Mouse (Mus musculus): ENCODE measurements at regions not wholly inside any gene's neighbourhood (a gene's known extent, or its start where the extent isn't known, plus 50 kb on each side); places are given as distances from the start of the nearest gene placed in this dataset.
"Not testable (repeated sequence)": the region's sequence is repeated elsewhere in the genome, so short reads cannot be mapped to it uniquely, and the experiment has no call there.

DNA sequence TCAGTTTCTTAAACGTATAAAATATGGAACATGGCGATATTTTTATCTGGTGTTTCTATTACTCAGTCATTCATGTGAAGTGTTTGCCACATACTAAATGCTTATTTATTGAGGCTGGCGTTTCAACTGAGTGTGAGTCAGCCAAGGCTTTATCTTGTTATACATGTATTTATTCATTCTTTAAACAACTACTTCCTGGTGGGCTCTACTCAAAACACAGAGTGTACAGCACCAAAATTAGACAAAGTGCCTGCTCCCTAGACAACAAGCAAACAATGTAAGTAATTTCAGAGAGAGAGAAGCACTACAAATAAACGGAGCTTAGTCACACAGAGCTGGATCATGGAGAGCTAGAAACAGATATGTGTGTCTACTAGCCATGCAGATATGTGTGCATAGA lies 159.5 kb downstream of the Car8 start:
- no peak overlapping the region for H3K4me2 ChIP-seq (ENCODE audit: insufficient read depth, low read depth, poor library complexity, severe bottlenecking)
- in situ Hi-C loops (cut with MboI; ENCODE audit: low pct_ligation_motif_present, low pct_unique_long_range_greater_than_20kb, low sequenced_read_pairs) (no loop called here), dilution Hi-C loops (cut with MboI; ENCODE audit: extremely low pct_ligation_motif_present, extremely low pct_unique_long_range_greater_than_20kb, low sequenced_read_pairs) (no loop called here)
- H3K9ac ChIP-seq (ENCODE audit: insufficient read depth, low read depth), result no peak overlapping the region
- H3K4me3 ChIP-seq (replicated peaks in 1 of 3; ENCODE audit: low read depth in 2 of 3, low read length in 2 of 3, poor library complexity in 1 of 3), result no peak overlapping the region
- no peak for DNase-seq (ENCODE audit: extremely low read depth)
- no peaks in the 10 kb centered on the region for H3K36me3 ChIP-seq (replicated peaks in 1 of 2; ENCODE audit: control insufficient read depth in 1 of 2, insufficient read depth in 1 of 2, low read length in 1 of 2)
- H3K4me1 ChIP-seq (ENCODE audit: control insufficient read depth in 1 of 2, insufficient read depth in 2 of 2), result 0 out of 4 replicates have a peak, but pooled peaks cover 0 to 2% of the 10 kb centered on the region in 2 experiments
- no peaks in the 10 kb centered on the region for H3K27me3 ChIP-seq (replicated peaks)
- H3K27ac ChIP-seq (ENCODE audit: insufficient read depth, low read depth), result no peak overlapping the region
- no peak for TF ChIP-seq MEF2A (IDR thresholded peaks at IDR 0.05; ENCODE audit: borderline replicate concordance, low read depth, low read length)
- no peaks in the 10 kb centered on the region for H3K9me3 ChIP-seq (replicated peaks; ENCODE audit: low read length)
- H3K79me2 ChIP-seq (replicated peaks; ENCODE audit: control insufficient read depth, extremely low read depth, insufficient read depth, poor library complexity, severe bottlenecking), result no peaks in the 10 kb centered on the region

DNA sequence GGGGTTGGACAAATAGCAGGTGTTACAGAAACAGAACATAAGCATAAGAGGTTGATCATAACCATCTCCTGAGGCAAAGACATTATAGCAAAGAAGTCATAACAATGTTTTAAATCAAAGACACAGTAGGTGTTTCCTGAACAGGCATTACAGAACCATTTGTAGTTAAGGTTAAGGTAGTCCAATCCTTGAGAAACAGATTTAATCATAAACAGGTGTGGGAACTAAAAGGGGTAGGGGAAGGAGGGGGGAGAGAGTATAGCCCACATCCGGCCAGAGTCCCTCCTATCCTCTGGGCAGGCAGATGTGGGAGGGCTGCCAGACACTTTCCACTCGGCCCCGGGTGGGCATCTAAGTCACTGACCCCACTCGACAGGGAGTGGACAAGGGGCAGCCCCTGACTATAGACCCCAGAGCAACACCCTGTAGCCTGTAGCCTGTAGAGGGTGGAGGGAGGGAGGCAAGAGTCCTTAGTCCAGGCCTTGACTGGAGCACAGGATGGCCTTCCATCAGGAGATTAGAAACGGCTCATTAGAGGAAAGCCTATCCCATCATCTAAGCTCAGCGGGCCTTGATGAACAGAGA lies 165.8 kb downstream of the Car8 start:
- dilution Hi-C loops (cut with MboI; ENCODE audit: extremely low pct_ligation_motif_present, extremely low pct_unique_long_range_greater_than_20kb, low sequenced_read_pairs), result no loop called here
- DNase-seq (ENCODE audit: extremely low read depth), result no peak

DNA sequence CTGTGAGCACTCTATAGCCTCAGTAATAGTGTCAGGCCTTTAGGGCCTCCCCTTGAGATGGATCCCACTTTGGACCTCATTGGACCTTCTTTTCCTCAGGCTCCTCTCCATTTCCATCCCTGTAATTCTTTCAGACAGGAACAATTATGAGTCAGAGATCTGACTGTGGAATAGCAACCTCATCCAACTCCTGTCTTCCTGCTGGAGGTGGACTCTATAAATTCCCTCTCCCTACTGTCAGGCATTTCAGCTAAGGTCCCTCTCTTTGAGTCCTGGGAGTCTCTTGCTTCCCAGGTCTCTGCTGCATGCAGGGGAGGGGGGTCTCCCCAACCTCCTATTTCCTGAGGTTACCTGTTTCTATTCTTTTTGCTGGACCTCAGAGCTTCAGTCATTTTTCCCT lies 168.1 kb downstream of the Car8 start:
- H3K9ac ChIP-seq (ENCODE audit: insufficient read depth, low read depth); H3K27me3 ChIP-seq (replicated peaks); H3K4me3 ChIP-seq (replicated peaks in 1 of 3; ENCODE audit: low read depth in 2 of 3, low read length in 2 of 3, poor library complexity in 1 of 3); H3K4me2 ChIP-seq (ENCODE audit: insufficient read depth, low read depth, poor library complexity, severe bottlenecking); H3K9me3 ChIP-seq (replicated peaks; ENCODE audit: low read length); in situ Hi-C loops (cut with MboI; ENCODE audit: low pct_ligation_motif_present, low pct_unique_long_range_greater_than_20kb, low sequenced_read_pairs); H3K79me2 ChIP-seq (replicated peaks; ENCODE audit: control insufficient read depth, extremely low read depth, insufficient read depth, poor library complexity, severe bottlenecking); H3K27ac ChIP-seq (ENCODE audit: insufficient read depth, low read depth); dilution Hi-C loops (cut with MboI; ENCODE audit: extremely low pct_ligation_motif_present, extremely low pct_unique_long_range_greater_than_20kb, low sequenced_read_pairs); DNase-seq (ENCODE audit: extremely low read depth); H3K36me3 ChIP-seq (replicated peaks in 1 of 2; ENCODE audit: control insufficient read depth in 1 of 2, insufficient read depth in 1 of 2, low read length in 1 of 2); H3K4me1 ChIP-seq (ENCODE audit: control insufficient read depth in 1 of 2, insufficient read depth in 2 of 2): not testable (repeated sequence)

More for the DNA sequence above, 165.8 kb downstream of the Car8 start:
- 0 out of 4 replicates have a peak, but pooled peaks cover 0 to 2% of the 10 kb centered on the region in 2 experiments for H3K4me1 ChIP-seq (ENCODE audit: control insufficient read depth in 1 of 2, insufficient read depth in 2 of 2)
- no peak overlapping the region for H3K27ac ChIP-seq (ENCODE audit: insufficient read depth, low read depth)
- no peak overlapping the region for H3K4me2 ChIP-seq (ENCODE audit: insufficient read depth, low read depth, poor library complexity, severe bottlenecking)
- in situ Hi-C loops (cut with MboI; ENCODE audit: low pct_ligation_motif_present, low pct_unique_long_range_greater_than_20kb, low sequenced_read_pairs), result no loop called here
- no peak overlapping the region for H3K9ac ChIP-seq (ENCODE audit: insufficient read depth, low read depth)
- H3K9me3 ChIP-seq (replicated peaks; ENCODE audit: low read length), result no peaks in the 10 kb centered on the region
- H3K27me3 ChIP-seq (replicated peaks), result no peaks in the 10 kb centered on the region
- H3K4me3 ChIP-seq (replicated peaks in 1 of 3; ENCODE audit: low read depth in 2 of 3, low read length in 2 of 3, poor library complexity in 1 of 3), result no peak overlapping the region
- no peaks in the 10 kb centered on the region for H3K79me2 ChIP-seq (replicated peaks; ENCODE audit: control insufficient read depth, extremely low read depth, insufficient read depth, poor library complexity, severe bottlenecking)
- no peaks in the 10 kb centered on the region for H3K36me3 ChIP-seq (replicated peaks in 1 of 2; ENCODE audit: control insufficient read depth in 1 of 2, insufficient read depth in 1 of 2, low read length in 1 of 2)
- no peak for TF ChIP-seq UBTF (IDR thresholded peaks at IDR 0.05; ENCODE audit: low read depth, low read length)
- TF ChIP-seq USF1 (IDR thresholded peaks at IDR 0.05; ENCODE audit: low read depth, low read length), result no peak
- no peak for TF ChIP-seq TCF12 (IDR thresholded peaks at IDR 0.05; ENCODE audit: low read depth, low read length)
- no peak for TF ChIP-seq JUND (conservative IDR thresholded peaks at IDR 0.05; ENCODE audit: low read depth, low read length)
- TF ChIP-seq SMC3 (IDR thresholded peaks at IDR 0.05; ENCODE audit: low read depth, low read length), result no peak
- no peak for TF ChIP-seq ELF1 (IDR thresholded peaks at IDR 0.05; ENCODE audit: low read depth, low read length)
- no peak for TF ChIP-seq HCFC1 (IDR thresholded peaks at IDR 0.05; ENCODE audit: low read depth, low read length)
- no peak for TF ChIP-seq ZNF384 (IDR thresholded peaks at IDR 0.05; ENCODE audit: low read depth, low read length)
- TF ChIP-seq MXI1 (IDR thresholded peaks at IDR 0.05; ENCODE audit: low read depth, low read length), result no peak
- no peak for TF ChIP-seq ETS1 (conservative IDR thresholded peaks at IDR 0.05; ENCODE audit: low read depth, low read length)

All from CH12.LX (cell line).